Mouse (Mus musculus): ENCODE measurements around the gene Nkx2-1. TPM values are rescaled to one million over a fixed set of nuclear protein-coding genes. Genes with fewer than 3 reads are reported as not detected.

Gene Nkx2-1
- not detected in 2 replicates for total RNA-seq (2017)

- no peak for ATAC-seq (replicated peaks; ENCODE audit: low read depth, poor library complexity, severe bottlenecking)
Measured at GRCm38 (mm10) chr12:56536884-56537265, at the start of gene Nkx2-1. Nkx2-1 (minus strand) TSS chr12:56536908.

DNA sequence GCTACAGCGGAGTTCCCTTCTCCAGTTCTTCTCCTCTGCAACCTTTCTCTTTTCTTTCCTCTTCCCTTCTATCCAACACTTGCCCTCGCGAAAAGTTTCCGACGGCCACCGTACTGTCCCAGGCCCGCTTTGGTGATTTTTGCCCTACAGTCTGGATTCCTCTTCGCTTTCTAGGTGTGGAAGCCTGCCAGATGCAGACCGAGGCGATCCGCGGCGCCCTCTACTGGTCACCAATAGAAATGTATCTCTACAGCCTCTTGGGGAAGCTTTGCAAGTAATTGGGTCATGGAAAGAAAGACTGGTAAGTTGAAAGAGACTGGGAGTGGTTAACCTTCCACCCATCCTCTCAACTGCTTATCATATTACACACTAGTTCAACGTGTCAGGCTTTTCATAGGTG is 4.4 kb upstream of the Nkx2-1 start:
- peak; percentile 87 for ATAC-seq (replicated peaks; ENCODE audit: low read depth, poor library complexity, severe bottlenecking)

DNA sequence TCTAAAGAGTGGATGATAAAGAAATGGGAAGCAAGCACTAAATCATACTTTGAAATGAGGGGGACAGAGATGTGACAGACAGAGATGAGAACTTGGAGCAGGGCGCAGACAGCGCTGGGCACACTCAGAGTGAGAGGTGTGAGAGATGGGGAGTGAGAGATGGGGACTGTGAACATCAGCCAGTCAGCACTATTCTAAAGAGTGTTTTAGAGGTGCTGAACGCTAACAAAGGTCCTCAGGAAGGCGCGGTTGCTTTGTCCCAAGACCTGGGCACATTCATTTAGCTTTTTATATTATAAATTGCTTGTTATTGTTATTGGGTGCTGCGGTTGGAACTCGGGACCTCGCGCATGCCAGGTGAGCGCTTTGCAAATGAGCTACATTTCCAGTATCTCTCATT is 3.9 kb upstream of the Nkx2-1 start:
- ATAC-seq (replicated peaks; ENCODE audit: low read depth, poor library complexity, severe bottlenecking): no peak

- no peak for ATAC-seq (replicated peaks; ENCODE audit: low read depth, poor library complexity, severe bottlenecking)
Measured at GRCm38 (mm10) chr12:56538601-56539000, 1.9 kb upstream of the Nkx2-1 start.

- ATAC-seq (replicated peaks; ENCODE audit: low read depth, poor library complexity, severe bottlenecking): no peak
Measured at GRCm38 (mm10) chr12:56537931-56538330, 1.2 kb upstream of the Nkx2-1 start.

DNA sequence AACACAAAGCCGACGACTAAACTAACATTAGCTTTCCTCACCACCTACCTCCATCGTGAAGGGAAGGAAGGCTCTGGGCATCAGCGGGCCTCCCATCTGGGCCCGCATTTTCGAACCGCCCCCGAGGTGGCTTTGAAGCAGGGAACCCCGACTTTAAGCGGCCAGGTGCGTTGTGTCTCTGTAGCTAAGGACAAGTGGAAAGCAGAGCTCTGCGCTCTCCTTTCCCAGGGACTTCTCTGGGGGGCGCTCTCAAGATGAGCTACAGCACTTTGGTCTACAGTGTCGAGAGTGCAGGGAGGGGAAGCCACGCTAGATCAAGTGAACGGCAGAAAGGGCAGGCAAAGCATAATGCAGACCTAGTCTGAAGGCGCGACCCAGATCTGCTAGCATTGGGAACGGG is 634 bp upstream of the Nkx2-1 start:
- ATAC-seq (replicated peaks; ENCODE audit: low read depth, poor library complexity, severe bottlenecking): no peak

- ATAC-seq (replicated peaks; ENCODE audit: low read depth, poor library complexity, severe bottlenecking): no peak
Measured at GRCm38 (mm10) chr12:56536174-56536883, 379 bp downstream of the Nkx2-1 start.

DNA sequence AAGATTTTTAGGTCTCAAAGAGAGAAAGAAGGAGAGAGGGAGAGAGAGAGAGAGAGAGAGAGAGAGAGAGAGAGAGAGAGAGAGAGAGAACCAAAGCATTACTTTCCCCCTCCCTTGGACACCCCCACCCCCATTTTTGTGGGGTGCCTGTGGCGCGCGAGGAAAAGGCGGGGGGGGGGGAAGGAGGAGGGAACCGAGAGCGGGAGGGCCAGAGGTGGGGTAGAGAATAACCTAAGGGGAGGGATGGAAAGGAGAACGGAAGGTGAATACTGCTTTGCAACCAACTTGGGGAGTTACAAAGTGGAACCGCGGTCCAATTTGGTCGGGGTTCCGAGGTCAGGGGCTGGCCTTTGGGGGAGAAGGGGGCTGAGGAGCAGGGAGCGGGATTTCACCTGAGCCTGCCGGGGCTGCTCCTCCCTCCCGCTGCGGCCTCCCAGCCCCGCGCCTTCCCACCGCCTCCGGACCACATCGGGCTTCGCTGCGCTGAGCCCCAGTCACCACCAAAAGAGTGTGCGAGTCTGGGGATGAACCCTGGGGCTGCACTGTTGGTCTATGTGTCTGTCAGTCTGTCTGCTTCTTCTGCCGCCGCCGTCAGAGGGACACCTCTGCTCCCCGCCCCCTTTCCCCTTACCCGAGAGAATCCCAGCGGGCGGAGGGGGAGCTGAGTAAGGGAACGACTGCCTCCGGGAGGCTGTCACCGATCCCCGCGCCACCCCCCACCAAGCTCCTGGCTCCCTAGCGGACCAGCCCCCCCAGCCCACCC is 1.1 kb downstream of the Nkx2-1 start:
- no peak for ATAC-seq (replicated peaks; ENCODE audit: low read depth, poor library complexity, severe bottlenecking)

- peak; percentile 18 for ATAC-seq (replicated peaks; ENCODE audit: low read depth, poor library complexity, severe bottlenecking)
Measured at GRCm38 (mm10) chr12:56534651-56535326, 1.9 kb downstream of the Nkx2-1 start.

DNA sequence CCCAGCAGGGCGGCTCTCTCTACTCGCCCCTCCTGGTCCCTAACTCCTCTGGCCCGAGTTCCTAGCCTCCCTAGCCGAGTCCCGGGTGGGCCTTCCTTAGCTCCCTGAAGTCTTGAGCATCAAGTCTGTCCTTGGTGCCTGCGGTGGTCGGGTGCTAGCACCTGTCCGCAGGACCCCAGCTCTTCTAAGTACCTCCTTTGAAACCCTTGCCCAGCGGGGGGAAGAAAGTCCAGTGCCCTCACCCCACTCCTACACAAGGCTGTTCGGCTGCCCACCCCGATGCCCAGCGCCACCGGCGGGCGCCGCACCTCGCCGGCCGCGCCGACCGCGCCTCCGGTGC is 2.4 kb downstream of the Nkx2-1 start:
- no peak for ATAC-seq (replicated peaks; ENCODE audit: low read depth, poor library complexity, severe bottlenecking)

GRCm38 (mm10) chr12:56533501-56534310 is 3.0 kb downstream of the Nkx2-1 start:
- ATAC-seq (replicated peaks; ENCODE audit: low read depth, poor library complexity, severe bottlenecking): no peak

DNA sequence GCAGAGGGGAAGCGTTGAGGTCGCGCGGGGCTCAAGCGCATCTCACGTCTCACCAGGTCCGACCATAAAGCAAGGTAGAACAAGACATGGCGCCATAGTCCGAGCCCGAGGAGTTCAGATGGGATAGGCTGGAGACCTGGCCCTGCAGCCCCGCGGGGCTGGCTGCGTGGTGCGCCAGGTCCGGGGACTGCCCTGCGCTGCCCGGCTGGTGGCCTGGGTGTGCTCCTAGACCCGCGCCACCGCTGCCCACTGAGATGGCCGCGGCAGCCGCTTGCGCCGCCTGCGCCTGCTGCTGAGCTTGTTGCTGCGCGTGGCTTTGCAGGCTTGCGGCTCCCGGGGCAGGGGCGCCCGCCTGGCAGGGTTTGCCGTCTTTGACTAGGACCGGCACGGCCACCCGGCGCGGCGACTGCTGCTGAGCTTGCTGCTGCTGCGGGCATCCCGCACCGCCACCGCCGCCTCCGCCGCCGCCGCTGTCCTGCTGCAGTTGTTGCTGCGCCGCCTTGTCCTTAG is 3.7 kb downstream of the Nkx2-1 start:
- ATAC-seq (replicated peaks; ENCODE audit: low read depth, poor library complexity, severe bottlenecking): no peak

GRCm38 (mm10) chr12:56532142-56532541 is 4.6 kb downstream of the Nkx2-1 start:
- ATAC-seq (replicated peaks; ENCODE audit: low read depth, poor library complexity, severe bottlenecking): no peak

GRCm38 (mm10) chr12:56531051-56531620 is 5.6 kb downstream of the Nkx2-1 start:
- no peak for ATAC-seq (replicated peaks; ENCODE audit: low read depth, poor library complexity, severe bottlenecking)

DNA sequence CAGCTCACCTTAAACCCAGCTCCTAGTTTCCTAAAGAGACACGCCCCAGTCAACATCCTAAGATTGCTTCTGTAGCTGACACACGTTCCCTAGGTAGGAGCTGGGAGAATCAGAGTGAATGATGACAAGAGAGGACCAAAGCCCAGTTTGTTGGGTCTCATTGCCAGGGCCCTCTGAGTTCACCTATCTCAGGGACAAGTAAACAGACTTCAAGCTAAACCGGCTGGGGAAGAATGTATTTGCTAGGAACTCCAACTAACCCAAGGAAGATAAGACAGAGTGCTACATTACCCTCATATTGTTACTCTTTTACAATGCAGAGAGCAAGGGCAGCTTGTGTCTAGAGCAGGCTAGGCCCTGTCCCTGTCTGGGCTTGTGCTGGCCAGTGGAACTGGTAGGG is 6.8 kb downstream of the Nkx2-1 start:
- no peak for ATAC-seq (replicated peaks; ENCODE audit: low read depth, poor library complexity, severe bottlenecking)

DNA sequence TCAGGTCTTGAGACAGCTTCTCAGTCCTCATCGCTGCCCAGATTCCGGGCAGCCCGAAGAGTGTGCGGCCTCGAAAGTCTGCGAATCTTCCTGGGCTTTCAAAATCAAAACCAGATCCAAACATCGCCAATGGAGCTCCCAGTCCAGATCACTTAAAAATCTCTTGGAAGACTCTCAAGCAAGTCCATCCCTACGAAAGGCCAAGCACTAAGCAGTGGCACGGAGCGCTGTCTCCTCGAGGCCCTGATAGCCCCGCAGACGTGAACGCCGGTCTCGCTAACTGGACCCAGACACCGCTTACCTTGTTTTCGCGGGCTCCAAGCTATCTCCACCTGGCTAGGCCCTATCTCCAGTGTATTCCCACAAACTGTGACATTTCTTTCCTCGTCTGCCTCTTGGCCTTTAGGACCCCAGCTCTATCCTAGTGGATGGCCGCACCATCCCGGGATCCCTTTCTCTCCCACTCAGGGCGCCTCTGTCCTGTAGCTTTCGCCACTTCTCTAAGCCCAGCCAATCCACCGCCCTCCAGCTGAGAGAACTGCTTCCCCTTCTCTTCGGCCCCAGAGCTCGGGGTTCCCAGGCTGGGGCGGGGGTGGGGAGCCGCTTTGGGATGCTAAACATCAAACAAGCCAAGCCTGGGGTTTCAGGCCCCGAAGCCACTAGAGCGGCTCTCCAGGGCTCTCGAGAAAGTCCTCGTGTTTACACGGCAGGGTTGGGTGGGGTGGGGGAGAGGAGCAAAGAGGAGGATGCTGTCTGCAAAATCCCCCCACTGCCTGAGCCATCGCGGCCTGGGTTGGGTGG is 7.6 kb downstream of the Nkx2-1 start:
- no peak for ATAC-seq (replicated peaks; ENCODE audit: low read depth, poor library complexity, severe bottlenecking)

GRCm38 (mm10) chr12:56528034-56528570 is 8.6 kb downstream of the Nkx2-1 start:
- ATAC-seq (replicated peaks; ENCODE audit: low read depth, poor library complexity, severe bottlenecking): no peak

DNA sequence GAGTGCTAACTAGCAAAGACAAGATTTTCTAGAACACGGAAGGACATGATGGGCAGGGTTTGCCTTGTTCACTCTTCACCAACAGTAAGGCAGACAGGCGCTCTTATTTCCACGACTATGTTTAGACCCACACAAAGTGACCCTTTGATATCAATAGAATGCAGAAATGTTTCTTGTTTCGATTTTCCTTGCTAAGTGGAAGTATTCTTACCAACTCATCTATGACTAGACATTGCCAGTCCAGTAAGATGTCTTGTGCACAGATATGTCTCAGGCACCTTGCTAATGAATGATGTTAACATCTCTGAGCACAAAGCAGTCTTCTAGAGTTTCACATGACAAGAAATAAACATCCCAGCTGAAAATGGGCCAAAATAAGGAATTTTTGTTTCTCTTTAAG is 9.6 kb downstream of the Nkx2-1 start:
- no peak for ATAC-seq (replicated peaks; ENCODE audit: low read depth, poor library complexity, severe bottlenecking)

All from common myeloid progenitor, adult 5-6 weeks (primary cell).